Mouse (Mus musculus) brain, embryonic 14.5 days (tissue): ENCODE results near the gene Pigm.

Experiments
- CTCF ChIP-seq: fragments of 200-500 bp; IDR thresholded peaks from 2 replicates; pipeline ENCODE4 v1.5.1; 2012; ENCODE audit warnings: inconsistent platforms, mild to moderate bottlenecking, moderate library complexity, borderline replicate concordance; ENCODE audit not compliant: insufficient read depth, insufficient read length; ENCODE audit errors: extremely low read depth
- POLR2A ChIP-seq: fragments of 200-500 bp; IDR thresholded peaks from 2 replicates; pipeline ENCODE4 v1.6.1; 2012; ENCODE audit warnings: mild to moderate bottlenecking, inconsistent platforms, borderline replicate concordance; ENCODE audit not compliant: poor library complexity, insufficient read depth, insufficient read length, severe bottlenecking; ENCODE audit errors: extremely low read depth

DNA sequence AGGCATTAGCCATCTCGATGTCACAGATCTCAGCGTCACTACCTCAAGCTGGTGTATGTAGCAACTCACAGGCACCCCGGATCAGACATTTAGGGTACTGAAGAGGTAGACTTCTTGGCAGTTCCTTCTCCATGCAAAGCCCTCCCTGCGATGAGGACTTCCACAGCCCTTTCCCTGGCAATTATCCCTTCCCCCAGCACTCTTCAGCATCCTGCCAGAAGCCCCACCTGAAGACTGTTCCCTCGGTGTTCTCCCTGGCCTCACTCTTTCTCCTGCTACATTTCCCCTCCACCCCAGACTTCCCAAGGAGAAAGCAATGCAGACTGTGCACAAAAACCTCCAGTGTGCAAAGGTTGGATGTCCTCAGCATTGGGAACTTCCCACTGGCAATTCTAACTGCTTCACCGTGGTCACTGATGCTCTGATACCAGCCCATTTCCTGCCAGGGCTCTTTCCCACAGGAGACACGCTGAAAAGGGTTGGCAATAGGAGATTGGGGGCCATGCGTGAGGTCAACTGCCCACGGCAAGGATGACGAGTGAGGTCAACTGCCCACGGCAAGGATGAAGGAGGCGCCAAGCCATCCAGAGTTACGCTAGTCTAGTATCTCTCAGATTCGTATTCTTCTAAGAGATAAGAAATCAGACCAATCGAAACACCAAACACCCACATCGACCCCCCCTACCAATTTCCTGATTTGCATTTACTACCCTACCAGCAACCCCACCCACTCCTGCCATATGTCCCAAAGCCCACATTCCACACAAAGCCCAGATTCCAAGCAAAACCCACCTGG, 48.9 kb upstream of the Pigm start:
- TF ChIP-seq CTCF (no peak), POLR2A (no peak)
